Mouse (Mus musculus) testis, adult 2 months (tissue): Measurements from ENCODE around the gene Fam47e. TPM values are rescaled to one million over a fixed set of nuclear protein-coding genes. Genes with fewer than 3 reads are reported as not detected.

Experiments
- H3K27ac ChIP-seq: fragments of 200-500 bp; 2 replicates; pipeline ENCODE4 v1.5.1; 2012; ENCODE audit warnings: low read depth, low read length; ENCODE audit not compliant: control insufficient read depth, insufficient read depth
- H3K27me3 ChIP-seq: fragments of 200-500 bp; 2 replicates; pipeline ENCODE4 v1.6.1; 2012; ENCODE audit warnings: mild to moderate bottlenecking, low read length, moderate library complexity; ENCODE audit not compliant: control insufficient read depth, insufficient read depth
- H3K36me3 ChIP-seq: fragments of 200-500 bp; 2 replicates; pipeline ENCODE4 v1.6.1; 2012; ENCODE audit warnings: mild to moderate bottlenecking, low read length; ENCODE audit not compliant: control insufficient read depth, insufficient read depth
- H3K4me1 ChIP-seq: fragments of 200-500 bp; 2 replicates; pipeline ENCODE4 v1.6.1; 2012; ENCODE audit warnings: low read length; ENCODE audit not compliant: control insufficient read depth, insufficient read depth
- H3K4me3 ChIP-seq: fragments of 200-500 bp; 2 replicates; pipeline ENCODE4 v1.5.1; 2012; ENCODE audit warnings: low read depth, mild to moderate bottlenecking, low read length, moderate library complexity, mixed read lengths; ENCODE audit not compliant: control insufficient read depth
- CTCF ChIP-seq: fragments of 200-500 bp; IDR thresholded peaks from 2 replicates; pipeline ENCODE4 v1.5.1; 2012; ENCODE audit warnings: low read depth, mild to moderate bottlenecking, inconsistent platforms, low read length, moderate library complexity; ENCODE audit not compliant: control insufficient read depth, insufficient read depth, insufficient replicate concordance
- POLR2A ChIP-seq: fragments of 200-500 bp; IDR thresholded peaks from 2 replicates; pipeline ENCODE4 v1.6.1; 2012; ENCODE audit warnings: low read depth, mild to moderate bottlenecking, inconsistent platforms, low read length, moderate library complexity; ENCODE audit not compliant: control insufficient read depth
- polyA plus RNA-seq: library from polyadenylated mRNA; depleted of rRNA; stranded (reverse); fragments of >200 nt; gene quantifications from 2 replicates; pipeline ENCODE4 v1.2.3, GENCODE M21; 2012

Gene Fam47e
- polyA plus RNA-seq, 1 experiment = not detected

GRCm38 (mm10) chr5:92524821-92525258 lies 30.0 kb upstream of the Fam47e start:
- no peaks in the 10 kb centered on the region for H3K27me3 ChIP-seq
- no peaks in the 10 kb centered on the region for H3K36me3 ChIP-seq
- TF ChIP-seq CTCF = no peak
- TF ChIP-seq POLR2A = no peak
- H3K4me1 ChIP-seq = peaks cover 3% of the 10 kb centered on the region
- H3K27ac ChIP-seq = no peak overlapping the region
- H3K4me3 ChIP-seq = no peak overlapping the region

DNA sequence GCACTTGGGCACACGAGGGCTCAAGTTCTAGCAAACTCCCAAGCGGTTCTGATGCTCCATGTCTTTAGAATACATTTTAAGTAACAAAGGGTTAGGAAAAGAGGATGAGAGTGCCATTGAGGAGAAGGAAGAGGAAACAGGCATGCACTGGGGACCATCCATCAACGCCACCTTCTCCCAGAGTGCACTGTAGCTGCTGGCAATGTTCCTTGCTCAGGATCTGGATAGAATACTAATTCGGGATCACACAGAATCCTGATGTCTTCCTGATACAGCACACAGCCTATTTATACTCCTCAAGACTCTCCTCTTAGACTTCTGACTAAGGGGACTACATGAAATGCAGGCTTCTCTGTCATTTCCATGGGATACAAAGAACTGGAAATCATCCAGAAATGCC lies 15.2 kb upstream of the Fam47e start:
- no peak overlapping the region for H3K4me3 ChIP-seq
- no peaks in the 10 kb centered on the region for H3K36me3 ChIP-seq
- no peak for TF ChIP-seq CTCF
- TF ChIP-seq POLR2A = no peak
- H3K27ac ChIP-seq = no peak overlapping the region
- no peaks in the 10 kb centered on the region for H3K27me3 ChIP-seq
- no peaks in the 10 kb centered on the region for H3K4me1 ChIP-seq

GRCm38 (mm10) chr5:92552611-92553010 lies 2.3 kb upstream of the Fam47e start:
- Histone ChIP-seq H3K4me1 (no peaks in the 10 kb centered on the region), H3K36me3 (no peaks in the 10 kb centered on the region)
- TF ChIP-seq POLR2A = no peak
- TF ChIP-seq CTCF = no peak

GRCm38 (mm10) chr5:92553939-92554338 lies 930 bp upstream of the Fam47e start:
- Histone ChIP-seq H3K4me1 (no peaks in the 10 kb centered on the region), H3K27me3 (no peaks in the 10 kb centered on the region), H3K4me3 (no peak overlapping the region), H3K36me3 (no peaks in the 10 kb centered on the region), H3K27ac (no peak overlapping the region)
- TF ChIP-seq CTCF = no peak
- no peak for TF ChIP-seq POLR2A

More at GRCm38 (mm10) chr5:92552611-92553010, 2.3 kb upstream of the Fam47e start:
- H3K27ac ChIP-seq = no peak overlapping the region
- H3K27me3 ChIP-seq = no peaks in the 10 kb centered on the region
- no peak overlapping the region for H3K4me3 ChIP-seq

GRCm38 (mm10) chr5:92554443-92554842 lies 426 bp upstream of the Fam47e start:
- no peaks in the 10 kb centered on the region for H3K4me1 ChIP-seq
- no peak overlapping the region for H3K4me3 ChIP-seq
- H3K36me3 ChIP-seq = no peaks in the 10 kb centered on the region
- no peak overlapping the region for H3K27ac ChIP-seq
- no peak for TF ChIP-seq CTCF
- no peak for TF ChIP-seq POLR2A
- H3K27me3 ChIP-seq = no peaks in the 10 kb centered on the region

DNA sequence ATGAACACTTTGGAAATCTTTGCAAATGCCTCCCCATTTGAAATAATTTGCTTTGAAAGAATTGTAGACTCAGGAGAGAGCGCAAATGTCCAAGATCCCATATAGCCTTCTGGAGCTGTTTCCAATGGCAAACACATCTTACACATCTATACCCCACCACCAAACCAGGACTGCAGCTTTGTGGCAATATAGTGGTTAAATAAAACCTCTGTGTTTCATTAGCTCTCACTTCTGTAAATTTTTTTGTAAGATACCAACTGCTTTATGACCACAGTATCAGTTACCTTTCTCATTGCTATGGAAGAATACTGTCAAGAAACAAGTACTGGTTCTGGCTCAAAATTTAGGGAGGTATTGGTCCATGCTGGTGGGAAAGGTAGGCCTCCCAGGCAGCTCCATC lies 1.0 kb downstream of the Fam47e start:
- Histone ChIP-seq H3K27me3 (no peaks in the 10 kb centered on the region), H3K27ac (no peak overlapping the region), H3K36me3 (no peaks in the 10 kb centered on the region), H3K4me1 (no peaks in the 10 kb centered on the region), H3K4me3 (no peak overlapping the region)
- TF ChIP-seq POLR2A (no peak), CTCF (no peak)

GRCm38 (mm10) chr5:92557508-92557907 lies 2.6 kb downstream of the Fam47e start:
- Histone ChIP-seq H3K36me3 (no peaks in the 10 kb centered on the region), H3K27me3 (no peaks in the 10 kb centered on the region), H3K27ac (no peak overlapping the region), H3K4me3 (no peak overlapping the region), H3K4me1 (no peaks in the 10 kb centered on the region)
- no peak for TF ChIP-seq CTCF
- TF ChIP-seq POLR2A = no peak

GRCm38 (mm10) chr5:92560201-92560600 lies 5.3 kb downstream of the Fam47e start:
- Histone ChIP-seq H3K27ac (no peak overlapping the region), H3K27me3 (no peaks in the 10 kb centered on the region), H3K4me1 (no peaks in the 10 kb centered on the region), H3K4me3 (no peak overlapping the region), H3K36me3 (no peaks in the 10 kb centered on the region)
- TF ChIP-seq POLR2A = no peak
- no peak for TF ChIP-seq CTCF
